Comparison of ENCODE assay signal across 10 mouse cellular contexts in the genomic region with DNA sequence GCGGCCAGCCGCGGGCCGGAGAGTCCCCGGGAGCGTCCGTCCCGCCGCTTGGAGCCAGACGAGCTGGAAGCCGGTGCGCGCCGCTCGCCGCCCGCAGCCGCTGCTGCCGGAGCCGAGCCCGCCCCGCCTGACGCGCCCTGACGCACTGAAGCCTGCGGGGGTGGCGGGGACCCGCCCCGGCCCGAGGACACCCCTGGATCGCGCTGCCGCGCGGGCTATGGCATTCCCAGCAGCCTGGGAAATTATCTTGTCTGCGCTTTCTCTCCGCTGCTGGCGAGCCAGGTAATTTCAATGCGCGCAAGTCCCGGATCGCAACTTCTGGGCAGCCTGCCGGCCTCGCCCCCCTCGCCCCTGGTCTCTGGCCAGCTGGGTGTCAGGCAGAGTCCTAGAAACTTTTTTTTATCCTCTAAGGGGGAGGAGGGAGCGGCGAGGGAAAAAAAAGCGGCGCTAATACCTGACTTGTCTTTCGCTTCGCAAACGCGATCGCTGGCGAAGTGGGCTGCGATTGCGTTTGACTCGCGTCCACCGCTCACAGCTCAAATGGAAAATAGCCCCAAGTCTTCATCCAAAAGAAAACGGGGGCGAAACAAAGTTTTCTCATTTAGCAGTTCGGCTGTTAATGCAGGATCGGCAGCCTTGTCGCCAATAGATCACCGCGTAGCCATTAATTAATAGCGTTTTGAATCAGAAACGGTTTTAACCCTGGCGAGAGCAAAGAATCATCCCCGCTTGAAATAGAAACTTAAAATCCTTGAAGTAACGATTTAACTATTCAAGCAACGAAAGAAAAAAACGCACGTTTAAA. TPM values are rescaled to one million over a fixed set of nuclear protein-coding genes. Genes with fewer than 3 reads are reported as not detected.
A peak's percentile ranks its signal among the peaks of the same experiment; 100 is the strongest.
DNase-seq lines count a peak whose midpoint lies in the region; ATAC-seq and TF ChIP-seq lines count a peak whose summit lies in the region.
"Had no signal": no experiment of that assay in that cellular context is flagged by ENCODE, and none has a peak within 500 bp of the region (broad histone marks: within the 10 kb centered on the region; RNA-seq: fewer than 3 reads in every experiment).

A gene (minus strand): TSS at position 343 of the 805 bp plus-strand sequence.

- intact Hi-C loops in gastrocnemius, postnatal 36 days (cut with DNase I): no loop called here

- peaks cover 62% of the 10 kb centered on the region for H3K27me3 ChIP-seq in kidney, embryonic 15.5 days
- H3K27me3 ChIP-seq in midbrain, embryonic 12.5 days: peaks cover 70% of the 10 kb centered on the region

- peak within 1 kb of the TSS; percentile 19 for H3K9ac ChIP-seq in kidney, embryonic 15.5 days
- peak within 1 kb of the TSS; percentile 43 for H3K9ac ChIP-seq in midbrain, embryonic 12.5 days (replicated peaks)

- H3K9me3 ChIP-seq in kidney, embryonic 15.5 days (replicated peaks): peaks cover 24% of the 10 kb centered on the region
- peaks cover 31% of the 10 kb centered on the region for H3K9me3 ChIP-seq in midbrain, embryonic 12.5 days

- no peak for TF ChIP-seq POLR2A in bone marrow macrophage, adult 2 months (IDR thresholded peaks at IDR 0.05; ENCODE audit: borderline replicate concordance, low read depth, low read length)

- peak; percentile 29; the same call in 1 of the 2 replicates for ATAC-seq in kidney, embryonic 15.5 days (replicated peaks; ENCODE audit: low FRiP score)
- no peak for ATAC-seq in midbrain, embryonic 12.5 days (ENCODE audit: low FRiP score, low read depth)

- no peak within 1 kb of the TSS for H3K27ac ChIP-seq in bone marrow macrophage, adult 2 months (ENCODE audit: insufficient read depth, low read depth, low read length)
- H3K27ac ChIP-seq in kidney, embryonic 15.5 days: no peak within 1 kb of the TSS
- H3K27ac ChIP-seq in midbrain, embryonic 12.5 days (replicated peaks): no peak within 1 kb of the TSS

- H3K36me3 ChIP-seq in kidney, embryonic 15.5 days: peaks cover 12% of the 10 kb centered on the region
- 0 out of 2 replicates have a peak, but pooled peaks cover 4% of the 10 kb centered on the region for H3K36me3 ChIP-seq in midbrain, embryonic 12.5 days

- DNase-seq in heart, adult 18-20 months: peak; percentile 14 to 40
- DNase-seq in heart, adult 8-10 months (ENCODE audit: low spot score): no peak
- DNase-seq in gastrocnemius, postnatal 36 days: peak; percentile 31 to 35
- peak; percentile 7 to 9 for DNase-seq in urinary bladder, postnatal 36 days (ENCODE audit: low spot score in 2 of 2)
- DNase-seq in layer of hippocampus, adult 9-10 months (ENCODE audit: low spot score): no peak

- WGBS in kidney, embryonic 15.5 days: under 1% methylated on average over 75 of the region's 75 CpGs
- WGBS in midbrain, embryonic 12.5 days: under 1% methylated on average over 75 of the region's 75 CpGs

- H3K4me2 ChIP-seq in kidney, embryonic 15.5 days: peak within 1 kb of the TSS; percentile 93
- H3K4me2 ChIP-seq in midbrain, embryonic 12.5 days (replicated peaks): peak within 1 kb of the TSS; percentile 74

- H3K4me1 ChIP-seq in bone marrow macrophage, adult 2 months (ENCODE audit: control insufficient read depth, insufficient read depth, low read length): no peaks in the 10 kb centered on the region
- peaks cover 13% of the 10 kb centered on the region; the same call in 1 of the 2 replicates for H3K4me1 ChIP-seq in kidney, embryonic 15.5 days
- H3K4me1 ChIP-seq in midbrain, embryonic 12.5 days: peaks cover 12% of the 10 kb centered on the region; the same call in 1 of the 2 replicates

- H3K4me3 ChIP-seq in bone marrow macrophage, adult 2 months (ENCODE audit: insufficient read depth, low read length): peak within 1 kb of the TSS; percentile 41
- peak within 1 kb of the TSS; percentile 65 for H3K4me3 ChIP-seq in kidney, embryonic 15.5 days (replicated peaks)
- H3K4me3 ChIP-seq in midbrain, embryonic 12.5 days: peak within 1 kb of the TSS; percentile 51

- no peak for TF ChIP-seq CTCF in bone marrow macrophage, adult 2 months (IDR thresholded peaks at IDR 0.05; ENCODE audit: low read depth, low read length)

RNA-seq across cellular contexts. Expression of the gene that starts here (rescaled TPM):
- under 1 TPM; 0.18 to 0.22 TPM for total RNA-seq in heart, adult 18-20 months (2021)
- total RNA-seq in heart, adult 8-10 months (2022): under 1 TPM; 0.09 to 0.52 (median 0.16) TPM
- polyA plus RNA-seq in bone marrow macrophage, adult 2 months (2012; ENCODE audit: insufficient read depth, insufficient read length, missing spikeins): not detected in 2 replicates
- total RNA-seq in gastrocnemius, postnatal 36 days (2021): under 1 TPM; 0.10 to 0.13 TPM
- 3.9 and 5.3 TPM in 2 replicates for polyA plus RNA-seq in kidney, embryonic 15.5 days (2015; fragmentation: Nextera tagmentation; extraction: Ambion mirVana)
- 0.42 and 0.45 TPM in 2 replicates for polyA plus RNA-seq in midbrain, embryonic 12.5 days (2016; fragmentation: Nextera tagmentation; extraction: Ambion mirVana)
- total RNA-seq: hematopoietic stem cell, adult 5-6 weeks had no signal
- polyA plus RNA-seq: C2C12 had no signal

Comparison
In these comparisons a context has a peak if more than half of its experiments do, and no peak if none do; other contexts are left out.
1. Peak in DNase-seq in heart, adult 18-20 months; RNA of the gene not detected or under 1 TPM.
2. Peak in DNase-seq in gastrocnemius, postnatal 36 days; RNA of the gene not detected or under 1 TPM.
3. DNase-seq: peak in urinary bladder, postnatal 36 days (2 of 2); none in heart, adult 8-10 months (single experiment) and layer of hippocampus, adult 9-10 months (single experiment).
4. Peak in every context shown above with its lines, with median percentiles within 50 percentile points of each other: H3K4me3 ChIP-seq.